Mouse (Mus musculus) right cerebral cortex, postnatal 14 days (tissue): ENCODE data around the gene Piwil4.
"Not testable (repeated sequence)": the region's sequence is repeated elsewhere in the genome, so short reads cannot be mapped to it uniquely, and the experiment has no call there.

ENCODE experiments used
- DNase-seq: peaks from one replicate; pipeline ENCODE4 v3.0.0; 2022

The Piwil4 gene

DNA sequence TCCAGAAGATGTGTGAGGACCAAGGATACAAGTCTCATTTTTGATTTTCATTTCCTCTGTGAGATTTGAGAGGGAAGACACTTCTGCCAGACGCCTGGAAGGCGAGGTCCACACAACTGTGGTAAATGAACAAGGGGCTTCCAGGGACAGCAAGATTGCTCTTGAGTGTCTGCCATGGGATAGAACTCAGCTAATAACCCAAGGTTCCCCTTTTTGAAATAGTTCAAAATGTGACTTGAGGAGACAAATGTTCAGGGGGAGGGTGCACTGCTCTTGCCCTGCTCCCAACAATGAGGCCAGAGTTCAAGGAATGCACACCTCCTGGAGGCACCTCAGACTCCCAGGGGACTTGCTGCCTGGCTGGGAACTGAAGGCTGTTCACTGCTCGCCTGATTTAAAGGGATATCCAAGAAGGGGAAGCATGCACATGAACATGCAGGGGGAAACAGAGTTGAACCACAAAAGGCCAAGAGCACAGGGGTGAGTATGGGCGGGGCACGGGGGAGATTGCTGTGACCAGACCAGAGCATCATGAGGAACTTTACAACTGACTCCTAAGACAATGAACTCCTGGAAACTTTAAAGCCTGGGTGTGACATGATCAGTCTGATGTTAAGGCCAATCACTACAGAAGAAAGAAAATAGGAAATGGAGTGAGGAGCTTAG, 15.6 kb downstream of the Piwil4 start:
- DNase-seq: no peak

DNA sequence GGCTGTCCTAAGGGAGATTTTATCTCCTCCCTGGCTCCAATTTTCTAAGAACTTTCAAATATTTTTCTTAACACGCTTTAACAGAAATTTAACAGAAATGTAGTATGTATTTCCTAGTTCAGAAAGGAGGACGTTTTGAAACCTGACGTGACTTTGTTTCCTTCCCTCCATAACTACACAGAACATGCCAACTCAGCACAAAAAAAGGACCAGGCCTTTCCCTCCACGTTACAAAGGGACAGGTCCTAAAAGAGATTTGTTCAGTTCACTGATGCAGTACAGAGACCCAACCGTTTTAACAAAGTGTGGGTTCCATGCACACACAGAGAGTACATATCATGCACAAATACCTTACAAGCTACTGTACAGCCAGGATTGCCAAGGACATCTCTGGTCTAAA, 18.9 kb downstream of the Piwil4 start:
- DNase-seq: no peak

DNA sequence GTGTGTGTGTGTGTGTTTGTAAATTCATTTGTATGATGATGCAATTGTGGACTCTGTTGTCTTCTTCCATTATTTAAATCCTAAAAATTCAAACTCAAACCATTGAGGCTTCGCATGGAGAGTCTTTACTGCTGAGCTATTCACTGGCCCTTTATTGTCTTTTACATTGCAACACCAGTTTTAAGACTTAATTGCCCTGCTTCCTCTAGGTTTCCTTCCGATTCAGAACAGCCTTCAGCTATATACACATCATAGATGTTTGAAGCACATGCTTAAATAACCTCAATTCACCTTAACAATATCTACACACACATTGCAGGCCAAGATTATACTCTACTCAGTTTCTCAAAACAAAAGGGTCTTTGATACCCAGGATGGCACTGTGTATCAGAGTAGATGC, 20.1 kb downstream of the Piwil4 start:
- no peak for DNase-seq

DNA sequence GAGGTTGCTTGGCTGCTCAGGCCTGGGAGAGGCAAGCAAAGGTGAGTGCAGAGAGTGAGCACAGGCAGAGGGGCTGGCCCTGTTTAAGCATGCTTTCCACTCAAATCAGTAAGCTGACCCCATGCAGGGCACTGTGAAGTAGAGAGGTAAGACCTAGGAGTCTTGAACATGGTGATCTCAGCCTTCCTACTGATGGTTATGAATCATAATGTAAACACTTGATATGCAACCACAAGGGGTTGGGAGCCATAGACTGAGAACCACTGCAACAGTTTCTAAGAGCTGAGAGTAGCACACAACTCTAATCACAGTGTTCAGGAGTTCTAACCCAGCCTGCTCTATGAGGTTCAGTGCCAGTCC, 22.2 kb downstream of the Piwil4 start:
- DNase-seq: no peak

DNA sequence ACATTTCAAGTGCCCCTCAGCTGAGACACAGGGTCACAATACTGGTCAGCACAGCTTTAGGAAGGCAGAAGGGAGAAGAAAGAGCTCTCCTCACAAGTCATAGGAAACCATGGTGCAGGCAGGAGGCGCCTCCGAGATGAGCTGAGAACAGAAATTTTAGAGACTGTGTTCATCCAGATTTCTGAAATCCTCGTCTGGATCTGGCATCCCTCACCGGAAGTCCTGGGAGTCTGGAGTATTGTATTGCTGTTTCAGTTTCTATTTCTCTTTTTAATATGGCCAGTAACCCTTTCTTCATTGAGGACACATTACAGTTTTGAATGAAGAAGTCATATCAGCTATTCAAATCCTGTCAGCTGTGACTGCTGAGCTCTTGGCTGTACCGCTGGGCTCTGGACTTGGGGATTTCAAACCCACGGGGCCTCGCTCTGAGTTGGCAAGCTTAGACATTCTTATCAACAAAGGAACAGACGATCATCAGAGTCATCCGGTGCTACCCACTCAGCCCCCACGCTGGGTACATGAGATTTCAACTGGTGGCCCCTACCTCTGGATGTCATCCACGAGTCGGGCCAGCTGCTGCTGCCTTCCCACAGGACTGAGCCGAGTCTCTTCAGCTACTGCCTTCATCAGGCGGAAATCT, 22.7 kb downstream of the Piwil4 start:
- DNase-seq: no peak

DNA sequence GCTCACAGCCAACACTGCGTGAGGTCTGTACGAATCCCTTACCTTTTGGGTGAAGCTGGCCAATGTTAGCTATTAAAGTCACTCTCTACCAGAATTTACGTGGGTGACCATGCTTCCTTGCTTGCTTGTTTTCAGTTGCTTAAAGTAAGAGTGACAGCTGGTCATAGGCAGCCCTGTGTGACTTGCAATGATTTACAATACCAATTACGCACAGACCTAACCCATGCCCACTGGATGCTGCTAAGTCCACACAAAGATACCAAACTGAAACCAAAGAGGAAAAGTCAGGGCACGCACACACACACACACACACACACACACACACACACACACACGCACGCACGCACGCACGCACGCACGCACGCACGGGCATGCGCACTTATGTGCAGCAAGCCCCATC, 25.3 kb downstream of the Piwil4 start:
- DNase-seq: no peak

DNA sequence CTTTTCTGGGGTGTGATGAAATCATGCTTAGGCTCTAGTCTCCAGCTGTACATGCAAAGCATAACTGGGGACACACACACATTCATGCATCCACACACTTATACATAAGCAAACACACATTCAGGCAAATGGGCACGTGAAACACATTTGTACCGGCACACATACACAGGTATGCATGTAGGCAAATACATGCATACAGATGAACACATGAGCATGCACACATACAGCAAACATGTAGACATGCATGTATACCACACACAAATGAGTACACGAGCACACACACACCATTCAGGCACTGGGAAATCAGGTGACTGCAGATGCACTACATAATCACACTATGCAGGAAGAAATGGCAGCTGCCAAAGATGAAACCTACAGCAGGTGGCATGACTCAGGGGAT, 29.6 kb downstream of the Piwil4 start:
- DNase-seq: no peak

DNA sequence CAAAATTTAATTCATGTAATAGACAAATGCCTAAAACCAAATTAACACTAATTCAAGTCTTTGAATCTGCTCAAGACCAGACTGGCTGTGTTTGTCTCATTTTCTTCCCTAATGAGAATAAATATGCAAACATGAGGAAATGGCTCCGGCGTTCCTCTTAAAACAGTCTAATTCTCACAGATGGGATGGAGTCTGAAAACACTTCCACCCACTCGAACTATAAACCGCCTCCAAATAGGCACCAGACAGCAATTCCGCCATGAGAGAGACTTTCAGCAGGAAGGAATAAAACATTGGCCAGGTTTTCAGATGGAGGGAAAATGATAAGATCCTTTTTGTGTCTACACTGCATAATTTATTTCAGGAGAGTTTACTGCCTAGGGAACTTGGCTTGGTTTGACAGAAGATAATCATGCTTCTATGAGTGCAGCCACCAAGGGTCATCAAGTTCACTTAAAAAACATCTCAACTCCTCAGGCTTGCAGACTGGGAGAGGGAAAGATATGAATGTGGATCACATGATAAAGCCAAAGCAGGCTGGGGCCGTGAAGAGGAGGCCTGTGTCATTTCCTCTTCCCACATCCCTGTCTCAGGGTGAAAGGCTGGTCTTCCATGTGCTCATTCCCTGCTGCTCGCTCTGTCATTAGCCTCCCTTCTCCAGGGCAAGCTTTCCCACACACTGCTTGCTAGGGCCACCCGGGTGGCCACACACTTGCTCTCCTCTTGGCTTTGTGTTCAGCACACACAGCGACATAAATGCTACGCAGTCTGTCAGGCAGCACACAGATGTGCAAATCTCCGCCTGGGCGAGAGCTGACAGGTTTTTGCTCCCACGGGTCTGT, 35.0 kb downstream of the Piwil4 start:
- DNase-seq: no peak

DNA sequence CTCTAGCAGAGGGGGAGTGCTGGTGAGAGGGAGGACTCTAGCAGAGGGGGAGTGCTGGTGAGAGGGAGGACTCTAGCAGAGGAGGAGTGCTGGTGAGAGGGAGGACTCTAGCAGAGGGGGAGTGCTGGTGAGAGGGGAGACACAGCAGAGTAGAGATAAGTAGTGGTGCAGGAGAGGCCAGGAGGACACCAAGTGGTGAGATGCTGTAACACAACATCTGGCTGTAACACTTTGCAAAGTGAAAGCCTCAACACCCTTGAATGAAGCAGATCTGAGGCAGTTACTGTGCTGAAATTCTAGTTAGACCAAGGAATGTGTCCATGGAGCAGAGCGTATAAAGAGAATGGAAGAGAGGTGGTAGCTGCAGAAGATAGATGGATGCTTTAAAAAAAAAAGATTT, 39.7 kb downstream of the Piwil4 start:
- not testable (repeated sequence) for DNase-seq

DNA sequence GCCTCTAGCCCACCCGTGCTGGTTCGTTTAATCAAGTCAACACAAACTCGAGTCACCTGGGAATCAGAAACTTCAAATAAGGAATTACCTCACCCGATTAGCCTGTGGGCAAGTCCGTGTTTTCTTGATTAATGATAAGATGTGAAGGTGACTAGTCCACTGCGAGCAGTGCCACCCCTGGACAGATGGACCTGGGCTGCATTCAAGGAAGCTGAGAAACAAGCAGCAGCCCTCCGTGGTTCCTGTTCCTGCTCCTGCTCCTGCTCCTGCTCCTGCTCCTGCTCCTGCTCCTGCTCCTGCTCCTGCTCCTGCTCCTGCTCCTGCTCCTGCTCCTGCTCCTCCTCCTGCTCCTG, 41.3 kb downstream of the Piwil4 start:
- DNase-seq: no peak

DNA sequence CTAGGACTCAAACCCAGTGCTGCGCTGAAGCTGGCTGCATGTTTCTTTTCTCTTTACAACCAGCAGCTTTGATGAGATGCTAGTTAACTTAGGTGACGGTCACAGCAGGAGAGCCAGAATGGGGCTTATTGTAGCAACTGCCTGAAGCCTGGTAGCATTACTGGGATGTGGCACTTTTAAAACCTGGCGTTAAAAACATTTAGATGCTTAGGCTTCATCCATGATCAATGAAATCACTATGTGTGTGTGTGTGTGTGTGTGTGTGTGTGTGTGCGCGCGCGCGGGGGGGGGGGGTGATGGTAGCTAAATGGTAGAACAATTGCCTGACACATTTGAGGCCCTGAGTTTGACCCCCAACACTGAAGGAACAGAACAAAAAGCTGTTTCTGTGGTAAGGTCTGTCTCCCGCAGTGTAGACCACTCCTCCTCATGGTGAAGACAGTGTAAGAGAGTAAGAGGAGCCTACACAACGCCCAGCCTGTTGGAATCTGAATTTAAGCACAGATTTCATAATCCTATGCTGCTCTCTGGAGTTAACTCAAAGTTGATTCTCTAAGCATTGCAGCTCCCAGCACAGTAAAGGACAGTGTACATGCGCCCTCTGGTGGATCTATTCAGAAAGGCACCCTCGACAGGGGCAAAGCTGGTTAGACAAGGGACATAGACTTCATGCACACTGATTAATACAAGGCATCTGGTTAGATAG, 41.8 kb downstream of the Piwil4 start:
- peak; percentile 90 for DNase-seq

DNA sequence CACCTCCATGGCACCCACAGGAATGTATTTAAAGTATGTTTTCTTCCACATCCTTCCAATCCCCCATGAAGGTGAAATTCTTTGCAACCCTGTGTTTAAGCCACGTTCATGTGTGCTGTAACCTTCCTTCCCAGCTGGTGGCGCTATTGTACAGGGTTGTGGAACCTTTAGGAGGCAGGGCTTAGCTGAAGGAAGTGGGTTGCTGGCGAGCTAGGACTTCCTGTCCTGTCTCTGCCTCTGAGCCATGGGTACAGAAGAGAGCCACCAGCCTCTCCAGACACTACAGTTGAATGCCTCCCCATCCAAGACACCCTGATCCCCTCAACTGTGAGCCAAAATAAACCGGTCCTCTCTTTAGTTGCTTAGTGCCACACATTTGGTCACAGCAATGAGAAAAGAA, 42.6 kb downstream of the Piwil4 start:
- DNase-seq: no peak

DNA sequence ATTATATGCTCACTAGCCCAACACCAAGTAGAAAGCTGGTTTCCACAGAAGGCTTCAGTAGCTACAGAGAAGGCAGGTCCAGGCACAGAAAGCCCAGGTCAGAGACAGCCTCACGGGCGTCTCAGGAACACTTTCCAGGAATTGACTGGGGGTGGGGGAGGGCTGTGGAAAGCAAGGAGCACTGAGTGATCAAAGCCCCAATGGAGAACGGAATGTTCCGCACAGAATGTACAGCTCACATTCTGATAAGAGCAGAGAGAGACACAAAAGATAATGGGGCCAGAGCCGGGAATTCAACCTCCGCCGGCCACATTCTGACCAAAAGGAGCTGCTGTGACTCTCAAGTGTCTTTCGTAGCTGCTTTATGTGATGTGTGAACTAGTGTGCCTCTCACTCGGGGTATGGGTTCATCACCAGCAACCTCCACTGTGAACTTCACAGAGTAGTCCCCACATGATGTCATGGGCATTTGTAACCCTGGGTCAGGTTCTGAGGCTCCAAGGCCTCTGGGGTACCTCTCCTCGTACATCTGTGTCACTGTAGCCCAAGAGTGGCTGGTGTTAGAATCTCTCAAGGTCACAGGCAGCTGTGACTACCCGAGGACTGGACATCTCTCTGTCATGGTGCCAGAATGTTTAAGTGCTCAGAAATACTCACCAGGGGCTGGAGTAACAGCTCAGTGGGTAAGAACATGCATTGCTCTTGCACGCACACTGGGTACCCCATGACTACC, 51.0 kb downstream of the Piwil4 start:
- DNase-seq: no peak

DNA sequence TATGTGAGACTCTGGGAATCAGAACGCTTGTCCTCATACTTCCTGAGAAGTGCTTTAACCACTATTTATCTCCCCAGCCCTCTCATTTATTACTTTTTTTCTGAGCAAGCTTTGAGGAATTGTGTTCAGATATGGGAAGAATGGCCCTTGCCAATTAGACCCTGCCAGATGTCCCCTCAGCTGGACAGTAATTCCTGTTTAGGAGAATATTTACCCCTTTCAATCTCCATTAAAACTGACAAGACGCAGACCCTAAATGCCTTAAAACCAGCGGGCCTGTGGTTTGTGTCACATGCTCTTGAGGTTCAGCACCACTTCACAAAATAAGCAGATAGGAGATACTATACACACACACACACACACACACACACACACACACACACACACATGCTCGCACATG, 56.2 kb downstream of the Piwil4 start:
- no peak for DNase-seq

DNA sequence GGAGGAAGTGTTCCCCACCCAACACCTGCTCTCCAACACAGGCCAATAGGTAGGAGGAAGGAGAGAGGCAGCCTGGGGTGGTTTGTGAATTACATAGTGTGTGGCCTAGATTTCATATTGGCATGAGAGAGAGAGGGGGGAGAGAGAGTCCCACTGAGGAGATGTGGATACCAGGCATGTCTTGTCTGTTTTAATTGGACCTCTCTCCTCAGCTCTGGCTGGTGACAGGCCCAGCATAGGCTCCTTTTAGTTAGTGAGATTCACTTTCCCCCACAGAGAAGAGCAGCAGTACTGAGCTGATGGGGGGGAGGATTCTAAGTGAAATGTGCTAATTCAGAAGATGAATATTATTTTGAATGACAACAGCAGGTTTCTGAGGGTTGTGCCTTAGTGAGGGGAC, 57.8 kb downstream of the Piwil4 start:
- DNase-seq: no peak

DNA sequence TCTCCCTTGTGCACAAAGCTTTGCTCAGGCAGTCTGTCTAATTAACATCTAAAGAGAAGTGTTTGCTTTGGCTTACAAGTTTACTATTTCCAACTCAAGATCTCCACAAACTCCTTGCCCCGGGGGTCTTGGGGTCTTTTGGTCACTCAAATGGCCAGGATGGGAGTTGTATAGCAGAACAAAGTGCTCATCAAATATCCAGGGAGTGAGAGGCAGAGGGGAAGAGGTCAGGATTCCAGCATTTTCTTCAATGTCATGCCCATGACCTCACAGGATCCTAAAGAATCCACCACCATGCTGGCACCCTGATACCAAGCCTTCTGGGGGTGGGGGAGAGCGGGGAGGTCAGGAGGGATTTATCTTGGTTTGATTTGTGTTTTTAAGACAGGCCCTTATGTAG, 59.9 kb downstream of the Piwil4 start:
- DNase-seq: no peak

DNA sequence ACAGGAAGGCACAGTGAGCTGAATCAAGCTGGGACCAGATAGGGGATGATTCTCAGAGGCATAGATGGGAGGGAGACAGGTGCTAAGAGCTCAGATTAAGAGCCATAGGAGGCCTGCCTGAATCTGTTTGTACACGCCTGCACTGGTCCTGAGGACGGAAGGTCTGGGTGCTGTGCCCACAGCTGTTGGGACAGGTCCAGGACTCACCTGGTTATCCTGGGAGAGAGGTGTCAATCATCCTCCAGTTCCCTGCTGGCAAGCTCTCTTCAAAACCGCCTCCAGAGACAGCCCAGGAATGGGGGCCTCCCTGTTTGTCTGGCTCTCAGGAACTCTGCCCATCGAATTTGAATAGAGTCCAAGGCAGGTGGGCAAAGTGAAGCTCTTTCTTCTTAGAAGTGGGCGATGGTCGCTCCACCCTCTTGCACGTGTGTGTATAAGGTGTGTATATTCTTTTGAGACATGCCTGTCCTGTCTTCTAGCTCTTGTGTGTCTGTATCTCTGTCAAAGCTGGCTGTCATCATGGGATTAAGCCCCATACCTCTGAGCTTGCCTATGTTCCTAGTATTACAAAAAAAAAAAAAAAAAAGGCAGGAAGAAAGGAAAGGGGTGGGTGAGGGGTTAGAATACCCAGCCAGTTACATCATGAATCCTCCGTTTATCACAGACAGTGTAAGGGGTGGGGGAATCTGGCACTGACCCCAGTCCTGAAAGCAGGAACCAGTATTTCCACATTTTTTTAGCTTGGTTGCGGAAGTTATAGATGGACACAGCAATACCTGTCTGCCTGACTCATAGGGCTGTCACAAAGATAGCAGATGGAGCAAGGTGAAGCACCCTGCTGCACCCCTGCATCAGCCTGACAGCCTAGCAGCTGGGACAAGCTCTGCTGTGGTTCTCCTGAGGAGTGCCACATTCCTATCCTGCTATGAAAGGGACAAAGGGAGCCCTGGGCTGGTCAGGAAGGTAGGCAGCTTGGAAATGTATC, 64.5 kb downstream of the Piwil4 start:
- DNase-seq: no peak

DNA sequence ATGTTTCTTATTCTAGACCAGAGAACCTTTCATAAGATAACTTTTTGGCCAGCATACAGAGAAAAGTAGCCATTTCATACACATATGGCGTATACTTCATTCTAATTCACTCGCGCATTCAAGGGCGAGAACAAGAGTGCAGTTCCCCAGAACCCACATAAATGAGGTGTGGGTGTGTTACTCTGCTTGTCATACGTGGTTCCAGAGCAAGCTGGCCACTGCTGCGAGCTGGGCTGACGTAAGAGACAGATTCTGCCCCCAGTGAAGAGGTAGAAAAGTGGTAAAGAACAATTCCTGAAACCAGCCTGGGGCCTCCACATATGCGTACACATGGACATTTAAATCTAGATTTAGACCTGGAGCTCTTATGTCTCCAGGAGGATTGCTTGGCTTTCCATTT, 66.0 kb downstream of the Piwil4 start:
- DNase-seq: no peak

DNA sequence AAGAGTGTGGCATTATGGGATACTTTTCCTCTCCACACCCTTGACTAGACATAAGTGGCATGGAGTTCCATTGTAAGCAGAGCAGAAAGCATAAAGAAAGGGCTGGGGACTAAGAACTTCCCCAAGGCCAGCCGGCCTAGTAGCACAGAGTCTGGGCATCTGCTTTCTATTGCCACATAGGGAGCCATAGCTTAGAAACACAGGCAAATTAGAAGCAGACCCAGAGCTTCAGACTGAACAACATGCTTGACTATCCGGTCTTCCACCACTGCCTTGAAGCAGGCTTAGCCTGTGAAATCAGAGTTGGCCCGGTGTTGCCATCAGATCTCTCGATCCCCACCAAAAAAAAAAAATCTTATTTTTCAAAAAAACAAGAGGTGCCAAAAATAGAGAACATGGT, 67.4 kb downstream of the Piwil4 start:
- DNase-seq: no peak

DNA sequence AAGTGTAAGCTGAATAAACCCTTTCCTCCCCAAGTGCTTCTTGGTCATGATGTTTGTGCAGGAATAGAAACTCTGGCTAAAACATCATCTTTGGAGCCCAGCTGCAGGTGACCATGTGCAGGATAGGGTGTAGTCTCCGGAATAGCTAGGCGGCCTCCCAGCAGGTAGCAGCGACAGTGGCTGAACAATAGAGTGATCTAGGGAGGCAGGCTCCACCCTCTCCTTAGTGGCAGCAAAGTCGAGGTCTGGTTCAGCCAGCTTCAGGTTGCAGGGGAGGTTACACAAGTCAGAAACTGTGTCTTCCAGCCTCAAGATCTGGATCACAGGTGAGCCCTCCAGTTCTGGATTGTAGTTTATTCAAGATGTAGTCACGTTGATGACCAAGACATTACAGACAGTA, 68.6 kb downstream of the Piwil4 start:
- DNase-seq: not testable (repeated sequence)

DNA sequence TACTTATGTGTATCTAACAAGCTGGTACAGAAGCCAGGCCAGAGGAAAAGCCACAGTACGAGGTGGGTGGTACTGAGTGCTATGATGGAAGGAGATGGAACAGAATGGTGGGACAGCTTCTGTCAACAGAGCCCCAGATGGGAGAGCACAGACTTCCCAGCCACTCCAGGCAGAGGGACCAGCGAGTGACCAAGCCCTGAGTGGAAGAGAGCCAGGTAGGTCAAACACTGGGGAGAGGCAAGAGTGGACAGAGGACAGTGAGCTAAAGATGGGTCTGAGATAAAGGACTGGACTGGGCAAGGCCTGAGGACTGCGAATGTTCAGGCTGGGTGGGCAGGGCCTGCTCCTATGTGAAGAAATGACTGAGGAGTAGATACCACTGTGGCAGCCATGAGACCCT, 72.2 kb downstream of the Piwil4 start:
- DNase-seq: no peak

DNA sequence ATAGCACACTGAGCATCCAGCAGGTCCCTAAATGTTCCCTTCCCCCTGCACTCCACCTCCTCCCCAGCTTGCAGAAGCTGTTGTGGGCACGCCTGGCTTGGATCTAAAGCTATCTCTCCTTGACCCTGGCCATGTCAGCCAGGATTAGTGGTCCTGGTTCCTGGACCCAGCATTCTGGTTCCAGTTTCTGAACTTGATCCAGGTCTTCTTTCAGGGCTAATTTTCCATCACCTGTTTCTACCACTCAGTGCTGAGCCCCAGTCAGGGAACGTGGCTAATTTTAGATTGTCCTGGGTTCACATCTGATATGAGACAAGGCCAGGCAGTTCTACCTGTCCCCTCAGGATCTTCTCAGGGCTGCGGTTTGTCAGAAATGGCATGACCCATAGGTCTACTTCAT, 74.5 kb downstream of the Piwil4 start:
- no peak for DNase-seq
